Mouse (Mus musculus) cortical plate, adult 2 months (tissue): Measurements from ENCODE around the gene Lrrc75a.

Source experiments
- CTCF ChIP-seq: fragments of 200-500 bp; IDR thresholded peaks from 2 replicates; pipeline ENCODE4 v1.5.1; 2011; ENCODE audit warnings: mild to moderate bottlenecking, control low read depth, low read length; ENCODE audit not compliant: insufficient read depth; ENCODE audit errors: extremely low read depth
- POLR2A ChIP-seq: fragments of 200-500 bp; IDR thresholded peaks from 2 replicates; pipeline ENCODE4 v1.6.1; 2011; ENCODE audit warnings: mild to moderate bottlenecking, low read length, control low read depth; ENCODE audit not compliant: insufficient read depth; ENCODE audit errors: extremely low read depth

DNA sequence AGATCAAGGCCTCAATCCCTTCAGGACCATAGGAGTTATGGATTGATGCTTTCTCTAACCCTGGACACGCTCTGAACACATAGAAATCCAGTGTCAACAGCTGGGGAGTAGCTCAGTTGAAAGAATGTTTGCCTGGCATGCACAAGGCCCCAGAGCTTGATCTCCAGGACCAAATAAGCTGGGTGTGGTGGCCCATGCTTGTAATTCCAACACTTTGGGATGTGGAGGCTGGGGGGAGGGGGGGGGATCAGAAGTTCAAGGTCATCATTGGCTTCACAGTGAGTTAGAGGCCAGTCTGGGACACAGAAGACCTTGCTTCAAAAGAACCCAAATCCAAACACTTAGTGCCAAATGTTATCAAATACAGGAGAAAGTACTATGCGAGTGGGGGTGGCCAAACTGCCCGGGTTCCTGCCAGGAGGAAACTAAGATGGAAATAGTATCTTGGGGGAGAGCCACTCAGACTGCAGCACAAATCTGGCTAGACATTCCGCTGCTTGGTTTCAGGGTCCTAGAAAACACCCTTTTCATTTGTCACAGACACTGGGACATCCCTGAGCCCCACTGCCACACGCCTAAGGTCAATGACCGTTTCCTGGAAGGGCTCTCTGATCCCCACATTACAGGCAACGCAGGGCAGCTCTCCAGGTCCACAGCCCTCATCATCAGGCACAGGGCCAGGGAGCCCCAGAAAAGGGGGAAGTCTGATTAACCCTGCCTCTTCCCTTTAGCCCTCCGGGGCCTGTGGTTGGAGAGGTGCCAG lies 2.4 kb downstream of the Lrrc75a start:
- no peak for TF ChIP-seq POLR2A
- TF ChIP-seq CTCF, result no peak
